In the genomic region with DNA sequence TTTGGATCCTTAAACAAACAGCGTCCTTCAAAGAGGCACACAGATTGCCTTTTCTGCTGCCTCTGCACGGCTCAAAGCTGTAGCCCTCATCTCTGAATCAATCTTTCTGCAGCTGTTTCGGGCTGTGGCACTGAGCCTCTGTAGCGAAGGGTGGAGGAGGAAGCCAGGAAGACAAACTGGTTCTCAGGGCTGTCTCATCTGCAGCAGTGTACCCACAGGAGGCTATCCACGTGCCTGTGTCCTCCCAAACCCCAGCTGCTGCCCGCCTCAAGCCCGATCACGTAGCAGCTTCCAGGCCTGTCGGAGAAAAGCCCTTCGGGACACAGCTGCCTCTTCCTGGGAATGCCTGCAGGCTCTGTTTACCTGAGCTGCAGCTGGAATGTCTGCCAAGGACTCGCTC, we compare ENCODE assay signal across 9 mouse cellular contexts.
DNase-seq lines count a peak whose midpoint lies in the region; ATAC-seq and TF ChIP-seq lines count a peak whose summit lies in the region.
"Had no signal": no experiment of that assay in that cellular context is flagged by ENCODE, and none has a peak within 500 bp of the region (broad histone marks: within the 10 kb centered on the region; RNA-seq: fewer than 3 reads in every experiment).

No protein-coding gene starts in this region.

- peak; percentile 89 for DNase-seq in gastrocnemius, adult 2 months
- no peak for DNase-seq in hindbrain, embryonic 14.5 days (ENCODE audit: low spot score)
- peak; percentile 36 to 63 for DNase-seq in left cerebral cortex, adult 2 months (ENCODE audit: extremely low spot score in 1 of 2, low spot score in 2 of 2)
- DNase-seq in lung, postnatal 10 days: peak; percentile 55
- DNase-seq in right cerebral cortex, postnatal 36 days (ENCODE audit: low spot score in 2 of 2): peak; percentile 47 to 78
- no peak for DNase-seq in MN1 (ENCODE audit: low spot score)

- no peak overlapping the region for H3K4me3 ChIP-seq in C2C12 (ENCODE audit: insufficient read depth, poor library complexity, severe bottlenecking)
- peak overlapping the region; percentile 4; the same call in 1 of the 2 replicates for H3K4me3 ChIP-seq in brown adipose tissue, adult 24 weeks (ENCODE audit: insufficient read depth, low read depth, low read length)
- H3K4me3 ChIP-seq in gastrocnemius, adult 2 months: peak overlapping the region; percentile 66
- H3K4me3 ChIP-seq in hindbrain, embryonic 14.5 days (replicated peaks; ENCODE audit: low read length): no peak overlapping the region
- H3K4me3 ChIP-seq in left cerebral cortex, adult 2 months: peak overlapping the region; percentile 25

- peak overlapping the region; percentile 14 for H3ac ChIP-seq in C2C12 (ENCODE audit: control insufficient read depth, insufficient read length, low read depth)

- no peaks in the 10 kb centered on the region for H3K9me3 ChIP-seq in hindbrain, embryonic 14.5 days (ENCODE audit: control insufficient read depth, low read length)

- H3K27ac ChIP-seq in brown adipose tissue, adult 24 weeks (replicated peaks; ENCODE audit: low read depth, low read length): peak overlapping the region; percentile 69
- peak overlapping the region; percentile 97 for H3K27ac ChIP-seq in gastrocnemius, adult 2 months
- H3K27ac ChIP-seq in hindbrain, embryonic 14.5 days: peak overlapping the region; percentile 72
- peak overlapping the region; percentile 90 for H3K27ac ChIP-seq in left cerebral cortex, adult 2 months
- H3K27ac ChIP-seq: macrophage had no signal

- TF ChIP-seq CTCF in C2C12 (IDR thresholded peaks at IDR 0.05; ENCODE audit: control insufficient read depth, insufficient read depth, insufficient read length): no peak
- TF ChIP-seq CTCF in gastrocnemius, adult 2 months (IDR thresholded peaks at IDR 0.05): no peak
- TF ChIP-seq CTCF in left cerebral cortex, adult 2 months (IDR thresholded peaks at IDR 0.05): no peak

- no peaks in the 10 kb centered on the region for H3K79me3 ChIP-seq in C2C12 (ENCODE audit: low read depth)

- no peaks in the 10 kb centered on the region for H3K36me3 ChIP-seq in C2C12 (ENCODE audit: control insufficient read depth, insufficient read depth)
- H3K36me3 ChIP-seq in hindbrain, embryonic 14.5 days (replicated peaks; ENCODE audit: control insufficient read depth, insufficient read depth): no peaks in the 10 kb centered on the region

- peak overlapping the region; percentile 49 for H3K9ac ChIP-seq in hindbrain, embryonic 14.5 days

- H3K4me1 ChIP-seq in brown adipose tissue, adult 24 weeks (ENCODE audit: control insufficient read depth, insufficient read depth, insufficient read length, low read length): peaks cover 26% of the 10 kb centered on the region
- H3K4me1 ChIP-seq in hindbrain, embryonic 14.5 days (replicated peaks; ENCODE audit: control insufficient read depth, insufficient read depth, low read length): peaks cover 15% of the 10 kb centered on the region

- WGBS in hindbrain, embryonic 14.5 days: 11% methylated on average over 11 of the region's 11 CpGs

- H3K4me2 ChIP-seq in hindbrain, embryonic 14.5 days (replicated peaks): peak overlapping the region; percentile 47

- no peaks in the 10 kb centered on the region for H3K79me2 ChIP-seq in C2C12 (ENCODE audit: control insufficient read depth, insufficient read depth)

- intact Hi-C loops in gastrocnemius, adult 2 months (cut with DNase I): no loop called here
- intact Hi-C loops in left cerebral cortex, adult 2 months (cut with DNase I): loop anchor here (1.0 kb wide), 4 partner anchors 23 to 80 kb away; no protein-coding TSS in a partner anchor

- no peaks in the 10 kb centered on the region for H3K27me3 ChIP-seq in C2C12 (ENCODE audit: control insufficient read depth, insufficient read depth, insufficient read length)
- H3K27me3 ChIP-seq in hindbrain, embryonic 14.5 days (ENCODE audit: control insufficient read depth, insufficient read depth, low read length): no peaks in the 10 kb centered on the region

- peak; percentile 53; the same call in 1 of the 2 replicates for ATAC-seq in hindbrain, embryonic 14.5 days (ENCODE audit: low FRiP score)

TF ChIP-seq in C2C12, 6 proteins besides CTCF, POLR2A, EP300 and RAD21:
- no peak for TF ChIP-seq MYOG (IDR thresholded peaks at IDR 0.05; ENCODE audit: control insufficient read depth, extremely low read depth, insufficient read length)
- TF ChIP-seq CEBPB (IDR thresholded peaks at IDR 0.05; ENCODE audit: low read depth): no peak
- TF ChIP-seq FOSL1 (IDR thresholded peaks at IDR 0.05; ENCODE audit: insufficient read depth, low read length, poor library complexity, severe bottlenecking): no peak
- peak; percentile 82 for TF ChIP-seq MAX (IDR thresholded peaks at IDR 0.05)
- TF ChIP-seq MYOD1 (IDR thresholded peaks at IDR 0.05; ENCODE audit: control insufficient read depth, insufficient read length, low read depth): peak; percentile 84
- TF ChIP-seq USF1 (IDR thresholded peaks at IDR 0.05; ENCODE audit: low read depth): peak; percentile 32

Comparison
In these comparisons a context has a peak if more than half of its experiments do, and no peak if none do; other contexts are left out.
1. H3K4me3 ChIP-seq: peak in brown adipose tissue, adult 24 weeks (single experiment), gastrocnemius, adult 2 months (single experiment) and left cerebral cortex, adult 2 months (single experiment); none in C2C12 (single experiment) and hindbrain, embryonic 14.5 days (single experiment).
2. DNase-seq: peak in gastrocnemius, adult 2 months (single experiment), left cerebral cortex, adult 2 months (2 of 2), lung, postnatal 10 days (single experiment) and right cerebral cortex, postnatal 36 days (2 of 2); none in hindbrain, embryonic 14.5 days (single experiment) and MN1 (single experiment).
3. Peak in every context shown above with its lines, with median percentiles within 50 percentile points of each other: H3K27ac ChIP-seq.